Mouse (Mus musculus) intestine, embryonic 14.5 days (tissue): ENCODE data around the gene Hoxa7. TPM values are rescaled to one million over a fixed set of nuclear protein-coding genes. Genes with fewer than 3 reads are reported as not detected.

Experiments
- ATAC-seq: fragments of 200-750 bp; cut with Nextera tagmentation; replicated peaks from 2 replicates; pipeline ENCODE4 v1.8.0; 2017; ENCODE audit warnings: low read depth, moderate number of reproducible peaks, moderate TSS enrichment, moderate library complexity; ENCODE audit not compliant: low FRiP score, low TSS enrichment
- DNase-seq: peaks from one replicate; pipeline ENCODE4 v3.0.0-alpha.2; 2018; ENCODE audit warnings: low spot score
- H3K27ac ChIP-seq: fragments of 300-500 bp; sonication (generic); 2 replicates; pipeline ENCODE4 v1.5.1; 2014; ENCODE audit warnings: low read depth, mild to moderate bottlenecking, control low read depth
- H3K27me3 ChIP-seq: fragments of 300-500 bp; sonication (generic); replicated peaks from 2 replicates; pipeline ENCODE4 v1.6.1; 2014; ENCODE audit warnings: low read length, control low read depth; ENCODE audit not compliant: control insufficient read depth, insufficient read depth
- H3K36me3 ChIP-seq: fragments of 300-500 bp; sonication (generic); 2 replicates; pipeline ENCODE4 v1.6.1; 2014; ENCODE audit warnings: low read length, control low read depth; ENCODE audit not compliant: control insufficient read depth, insufficient read depth
- H3K4me1 ChIP-seq: fragments of 300-500 bp; sonication (generic); replicated peaks from 2 replicates; pipeline ENCODE4 v1.6.1; 2014; ENCODE audit warnings: low read length, control low read depth, mixed read lengths; ENCODE audit not compliant: control insufficient read depth, insufficient read depth
- H3K4me2 ChIP-seq: fragments of 300-500 bp; sonication (generic); 2 replicates; pipeline ENCODE4 v1.6.1; 2014; ENCODE audit warnings: low read length
- H3K4me3 ChIP-seq: fragments of 300-500 bp; sonication (generic); 2 replicates; pipeline ENCODE4 v1.5.1; 2014; ENCODE audit warnings: low read depth, low read length, control low read depth, mixed read lengths
- H3K9ac ChIP-seq: fragments of 300-500 bp; sonication (generic); 2 replicates; pipeline ENCODE4 v1.6.1; 2014; ENCODE audit warnings: mild to moderate bottlenecking, low read length
- H3K9me3 ChIP-seq: fragments of 300-500 bp; sonication (generic); 2 replicates; pipeline ENCODE4 v1.6.1; 2016; ENCODE audit warnings: low read length, control low read depth; ENCODE audit not compliant: control insufficient read depth
- WGBS: fragments of 180-500 bp; shearing (Covaris S2); extraction: QIAGEN DNeasy Blood & Tissue Kit; methylation state at CpG from one replicate; pipeline ENCODE4 v1.1.7; 2014; 5-methylcytosine and 5-hydroxymethylcytosine counted together
- polyA plus RNA-seq: library from polyadenylated mRNA; unstranded; fragments of >200 nt; fragmentation: Nextera tagmentation; extraction: Ambion mirVana; gene quantifications from 2 replicates; pipeline ENCODE4 v1.2.1, GENCODE M21; 2014

Hoxa7 gene
- polyA plus RNA-seq, 1 experiment from 2014 or later, result 9.2 TPM

DNA sequence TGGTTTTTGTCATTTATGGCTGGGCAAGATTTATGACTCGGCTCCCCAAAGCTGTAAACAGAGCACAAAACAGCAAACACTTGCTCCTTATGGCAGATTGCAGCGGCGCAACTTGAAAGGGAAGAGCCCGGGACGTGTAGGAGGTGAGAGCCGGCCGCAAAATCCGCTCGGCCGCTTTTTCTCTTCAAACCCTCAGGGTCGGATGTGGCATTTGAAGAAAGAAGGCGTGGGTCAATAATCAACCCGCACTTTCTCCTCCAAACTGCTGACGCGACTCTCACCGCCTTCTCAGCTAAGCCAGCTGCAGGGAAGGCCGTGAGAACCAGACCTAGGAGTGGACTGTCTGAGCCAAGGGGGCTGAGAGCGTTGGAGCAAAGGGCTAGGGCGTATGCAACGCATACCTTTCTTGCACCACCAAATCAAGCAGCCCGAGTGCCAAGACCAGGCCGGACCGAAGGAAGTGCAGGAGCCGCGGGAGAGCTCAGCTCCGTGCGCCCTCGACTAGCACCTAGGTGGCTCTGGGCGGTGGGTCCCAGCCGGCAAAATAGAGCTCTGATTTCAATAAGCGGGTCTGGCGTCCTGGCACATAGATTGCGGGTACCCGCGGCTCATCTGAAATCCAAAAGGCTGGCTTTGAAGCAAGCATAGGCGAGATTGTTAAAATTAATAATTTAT lies 44.5 kb downstream of the Hoxa7 start, which contains the start of gene 5730596B20Rik:
Gene 5730596B20Rik, plus strand, starts transcription at position 438 of the 675 bp plus-strand sequence.
- Histone ChIP-seq H3K9ac (peak within 1 kb of the TSS; percentile 85), H3K27me3 (no peaks in the 10 kb centered on the region), H3K27ac (peak within 1 kb of the TSS; percentile 97), H3K36me3 (0 out of 2 replicates have a peak, but pooled peaks cover 9% of the 10 kb centered on the region), H3K4me1 (peaks cover 26% of the 10 kb centered on the region), H3K4me2 (peak within 1 kb of the TSS; percentile 70), H3K9me3 (no peaks in the 10 kb centered on the region), H3K4me3 (peak within 1 kb of the TSS; percentile 61)
- ATAC-seq, result no peak
- 1% methylated on average over 36 of the region's 36 CpGs for WGBS
- peak; percentile 84 for DNase-seq

- H3K36me3 ChIP-seq, result 0 out of 2 replicates have a peak, but pooled peaks cover 4% of the 10 kb centered on the region
- peak overlapping the region; percentile 70 for H3K4me2 ChIP-seq
- H3K9me3 ChIP-seq, result no peaks in the 10 kb centered on the region
- peaks cover 27% of the 10 kb centered on the region for H3K4me1 ChIP-seq
- ATAC-seq (no peak), DNase-seq (peak; percentile 71)
- peak overlapping the region; percentile 97 for H3K27ac ChIP-seq
- WGBS, result 2% methylated on average over 6 of the region's 6 CpGs
- H3K27me3 ChIP-seq, result no peaks in the 10 kb centered on the region
- H3K9ac ChIP-seq, result peak overlapping the region; percentile 85
- H3K4me3 ChIP-seq, result peak overlapping the region; percentile 61
Observed at GRCm38 (mm10) chr6:52176391-52176790, 45.3 kb downstream of the Hoxa7 start.

- Histone ChIP-seq H3K27ac (peak overlapping the region; percentile 97), H3K4me1 (peaks cover 26% of the 10 kb centered on the region), H3K4me3 (peak overlapping the region; percentile 61), H3K36me3 (0 out of 2 replicates have a peak, but pooled peaks cover 4% of the 10 kb centered on the region), H3K4me2 (peak overlapping the region; percentile 70), H3K27me3 (no peaks in the 10 kb centered on the region), H3K9ac (peak overlapping the region; percentile 85), H3K9me3 (no peaks in the 10 kb centered on the region)
- DNase-seq (peak; percentile 84), ATAC-seq (peak; percentile 48)
- WGBS, result under 1% methylated on average over 26 of the region's 35 CpGs
Observed at GRCm38 (mm10) chr6:52175864-52176263, 45.8 kb downstream of the Hoxa7 start.

GRCm38 (mm10) chr6:52174968-52175751 lies 46.5 kb downstream of the Hoxa7 start:
- Histone ChIP-seq H3K4me3 (peak overlapping the region; percentile 61), H3K4me2 (peak overlapping the region; percentile 70), H3K27ac (peak overlapping the region; percentile 97), H3K9ac (peak overlapping the region; percentile 85), H3K36me3 (0 out of 2 replicates have a peak, but pooled peaks cover 4% of the 10 kb centered on the region), H3K4me1 (peaks cover 26% of the 10 kb centered on the region), H3K27me3 (no peaks in the 10 kb centered on the region), H3K9me3 (no peaks in the 10 kb centered on the region)
- ATAC-seq, result peak; percentile 77
- DNase-seq, result peak; percentile 90
- 2% methylated on average over 40 of the region's 41 CpGs for WGBS

DNA sequence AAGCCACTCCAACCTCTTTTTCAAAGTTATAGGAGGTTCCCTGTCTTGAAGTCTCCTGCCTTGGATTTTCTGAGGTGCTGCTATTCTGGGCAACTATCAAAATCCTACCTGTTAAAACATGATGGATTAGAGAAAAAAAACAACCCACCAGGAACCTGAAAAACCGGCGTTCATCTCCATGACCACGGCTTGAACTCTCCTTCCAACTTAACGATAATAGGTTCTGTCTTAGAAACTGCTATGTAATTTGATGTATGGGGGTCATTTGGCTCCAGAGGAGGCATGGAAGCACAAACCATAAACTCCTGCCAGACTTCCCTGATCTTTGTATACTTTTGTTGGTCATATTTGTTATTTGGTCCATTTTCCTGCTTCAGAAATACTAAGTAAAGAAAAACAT lies 48.0 kb downstream of the Hoxa7 start:
- Histone ChIP-seq H3K9ac (peak overlapping the region; percentile 85), H3K27me3 (no peaks in the 10 kb centered on the region), H3K4me3 (peak overlapping the region; percentile 61), H3K36me3 (no peaks in the 10 kb centered on the region), H3K9me3 (no peaks in the 10 kb centered on the region), H3K4me1 (peaks cover 29% of the 10 kb centered on the region), H3K27ac (peak overlapping the region; percentile 88), H3K4me2 (peak overlapping the region; percentile 70)
- no peak for ATAC-seq
- WGBS, result 3% methylated on average over 4 of the region's 4 CpGs
- DNase-seq, result peak; percentile 62

- H3K9me3 ChIP-seq, result no peaks in the 10 kb centered on the region
- no peaks in the 10 kb centered on the region for H3K36me3 ChIP-seq
- DNase-seq (peak; percentile 96), ATAC-seq (peak; percentile 64)
- peak overlapping the region; percentile 85 for H3K9ac ChIP-seq
- peaks cover 38% of the 10 kb centered on the region for H3K4me1 ChIP-seq
- WGBS, result 2% methylated on average over 35 of the region's 35 CpGs
- H3K4me3 ChIP-seq, result peak overlapping the region; percentile 61
- H3K4me2 ChIP-seq, result peak overlapping the region; percentile 70
- H3K27ac ChIP-seq, result peak overlapping the region; percentile 88
- 0 out of 2 replicates have a peak, but pooled peaks cover 6% of the 10 kb centered on the region for H3K27me3 ChIP-seq
Observed at GRCm38 (mm10) chr6:52172501-52172900, 49.2 kb downstream of the Hoxa7 start.

GRCm38 (mm10) chr6:52171938-52172337 lies 49.7 kb downstream of the Hoxa7 start:
- Histone ChIP-seq H3K36me3 (no peaks in the 10 kb centered on the region), H3K4me1 (peaks cover 38% of the 10 kb centered on the region), H3K9ac (peak overlapping the region; percentile 85), H3K4me2 (peak overlapping the region; percentile 70), H3K9me3 (no peaks in the 10 kb centered on the region), H3K4me3 (peak overlapping the region; percentile 61), H3K27ac (peak overlapping the region; percentile 88), H3K27me3 (0 out of 2 replicates have a peak, but pooled peaks cover 6% of the 10 kb centered on the region)
- DNase-seq (no peak), ATAC-seq (no peak)
- 11% methylated on average over 7 of the region's 7 CpGs for WGBS

- WGBS, result 27% methylated on average over 4 of the region's 4 CpGs
- H3K36me3 ChIP-seq, result no peaks in the 10 kb centered on the region
- peak overlapping the region; percentile 87; the same call in 1 of the 2 replicates for H3K9ac ChIP-seq
- peaks cover 38% of the 10 kb centered on the region for H3K4me1 ChIP-seq
- H3K27ac ChIP-seq, result peak overlapping the region; percentile 88
- H3K4me2 ChIP-seq, result peak overlapping the region; percentile 70
- ATAC-seq, result no peak
- DNase-seq, result peak; percentile 76
- H3K9me3 ChIP-seq, result no peaks in the 10 kb centered on the region
- H3K27me3 ChIP-seq, result 0 out of 2 replicates have a peak, but pooled peaks cover 8% of the 10 kb centered on the region
- H3K4me3 ChIP-seq, result no peak overlapping the region
Observed at GRCm38 (mm10) chr6:52171331-52171730, 50.3 kb downstream of the Hoxa7 start.
